ENCODE assay signal across 16 mouse cellular contexts in the genomic region with DNA sequence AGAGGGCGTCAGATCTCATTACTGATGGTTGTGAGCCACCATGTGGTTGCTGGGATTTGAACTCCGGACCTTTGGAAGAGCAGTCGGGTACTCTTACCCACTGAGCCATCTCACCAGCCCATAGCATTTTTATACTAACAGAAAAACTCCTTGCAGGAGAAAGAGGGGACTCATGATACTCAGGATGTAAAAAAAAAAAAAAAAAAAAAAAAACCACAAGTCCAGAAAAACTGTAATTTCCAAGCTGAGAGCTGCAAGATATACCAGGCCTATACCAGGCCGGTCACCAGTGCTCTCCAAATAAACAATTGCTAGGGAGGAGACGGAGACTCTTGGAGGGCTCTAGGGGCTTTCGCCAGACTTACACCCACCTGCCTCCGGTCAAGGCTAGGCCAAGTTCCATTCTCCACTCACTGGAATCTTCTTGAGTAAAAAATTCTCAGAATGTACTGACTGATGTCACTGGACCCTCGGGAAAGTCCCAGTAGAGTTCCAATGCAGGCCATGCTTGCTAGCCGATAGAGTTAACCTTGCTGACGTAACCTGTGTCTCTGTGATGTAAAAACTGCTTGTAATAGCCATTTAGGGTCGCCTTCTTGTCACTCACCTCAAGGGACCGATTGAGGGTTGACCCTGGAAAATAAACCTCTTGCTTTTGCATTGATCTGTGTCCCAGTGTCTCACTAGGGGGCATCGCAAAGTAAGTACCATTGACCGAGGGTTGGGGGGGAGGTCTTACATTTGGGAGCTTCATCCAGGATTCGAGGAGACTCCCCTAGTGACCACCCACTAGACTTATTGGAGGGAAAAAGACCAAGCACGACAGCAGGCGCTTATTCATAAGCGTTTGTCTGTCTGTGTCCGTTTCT. TPM values are rescaled to one million over a fixed set of nuclear protein-coding genes. Genes with fewer than 3 reads are reported as not detected.
DNase-seq lines count a peak whose midpoint lies in the region; ATAC-seq and TF ChIP-seq lines count a peak whose summit lies in the region.
"Had no signal": no experiment of that assay in that cellular context is flagged by ENCODE, and none has a peak within 500 bp of the region (broad histone marks: within the 10 kb centered on the region; RNA-seq: fewer than 3 reads in every experiment).

No protein-coding gene starts in this region.

- H3K4me2 ChIP-seq in liver, embryonic 14.5 days (ENCODE audit: low read depth), result no peak overlapping the region
- H3K4me2 ChIP-seq in kidney, embryonic 15.5 days, result no peak overlapping the region
- no peak overlapping the region for H3K4me2 ChIP-seq in intestine, embryonic 15.5 days (replicated peaks)
- H3K4me2 ChIP-seq: embryonic facial prominence, embryonic 13.5 days; forebrain, embryonic 12.5 days; midbrain, embryonic 15.5 days; neural tube, embryonic 13.5 days had no signal

- H3K4me1 ChIP-seq in liver, embryonic 14.5 days (replicated peaks; ENCODE audit: control insufficient read depth in 2 of 2, insufficient read depth in 2 of 2, low read length in 1 of 2), result no peaks in the 10 kb centered on the region
- H3K4me1 ChIP-seq in kidney, embryonic 15.5 days, result no peaks in the 10 kb centered on the region
- no peaks in the 10 kb centered on the region for H3K4me1 ChIP-seq in intestine, embryonic 15.5 days (replicated peaks)
- H3K4me1 ChIP-seq: embryonic facial prominence, embryonic 13.5 days; forebrain, embryonic 12.5 days; midbrain, embryonic 15.5 days; neural tube, embryonic 13.5 days had no signal

- WGBS in liver, embryonic 14.5 days (ENCODE audit: insufficient replicate concordance), result 63% methylated on average over 19 of the region's 19 CpGs
- WGBS in kidney, embryonic 15.5 days, result 80% methylated on average over 19 of the region's 19 CpGs
- WGBS in intestine, embryonic 15.5 days, result 77% methylated on average over 19 of the region's 19 CpGs

- H3K9me3 ChIP-seq in liver, embryonic 14.5 days (ENCODE audit: control insufficient read depth, low read length), result no peaks in the 10 kb centered on the region
- no peaks in the 10 kb centered on the region for H3K9me3 ChIP-seq in kidney, embryonic 15.5 days (replicated peaks)
- H3K9me3 ChIP-seq in intestine, embryonic 15.5 days, result no peaks in the 10 kb centered on the region
- H3K9me3 ChIP-seq: embryonic facial prominence, embryonic 13.5 days; forebrain, embryonic 12.5 days; midbrain, embryonic 15.5 days; neural tube, embryonic 13.5 days had no signal

- H3K27ac ChIP-seq in liver, embryonic 14.5 days, result no peak overlapping the region
- H3K27ac ChIP-seq in kidney, embryonic 15.5 days, result no peak overlapping the region
- no peak overlapping the region for H3K27ac ChIP-seq in intestine, embryonic 15.5 days
- H3K27ac ChIP-seq: embryonic facial prominence, embryonic 13.5 days; forebrain, embryonic 12.5 days; hindbrain, postnatal 0 days; layer of hippocampus, adult 2 months; midbrain, embryonic 15.5 days; neural tube, embryonic 13.5 days had no signal

- H3K36me3 ChIP-seq in liver, embryonic 14.5 days (replicated peaks; ENCODE audit: control insufficient read depth, insufficient read depth, low read depth), result no peaks in the 10 kb centered on the region
- no peaks in the 10 kb centered on the region for H3K36me3 ChIP-seq in kidney, embryonic 15.5 days
- H3K36me3 ChIP-seq in intestine, embryonic 15.5 days, result no peaks in the 10 kb centered on the region
- H3K36me3 ChIP-seq: embryonic facial prominence, embryonic 13.5 days; forebrain, embryonic 12.5 days; midbrain, embryonic 15.5 days; neural tube, embryonic 13.5 days had no signal

- peak overlapping the region in 1 of 2 experiments; percentile 18; a peak in 1 of 4 replicates for H3K4me3 ChIP-seq in liver, embryonic 14.5 days (ENCODE audit: insufficient read depth in 1 of 2, low read depth in 2 of 2, low read length in 2 of 2)
- H3K4me3 ChIP-seq in kidney, embryonic 15.5 days (replicated peaks), result no peak overlapping the region
- H3K4me3 ChIP-seq in intestine, embryonic 15.5 days (replicated peaks), result no peak overlapping the region
- H3K4me3 ChIP-seq: embryonic facial prominence, embryonic 13.5 days; forebrain, embryonic 12.5 days; layer of hippocampus, adult 2 months; midbrain, embryonic 15.5 days; neural tube, embryonic 13.5 days had no signal

- TF ChIP-seq CTCF in liver, embryonic 14.5 days (IDR thresholded peaks at IDR 0.05; ENCODE audit: low read depth), result 0 out of 2 replicates have a peak, but pooled peaks have one; percentile 6

- TF ChIP-seq EP300 in liver, embryonic 14.5 days (IDR thresholded peaks at IDR 0.05; ENCODE audit: low read depth), result no peak

- no peaks in the 10 kb centered on the region for H3K27me3 ChIP-seq in liver, embryonic 14.5 days (ENCODE audit: control insufficient read depth, insufficient read depth, low read length)
- H3K27me3 ChIP-seq in kidney, embryonic 15.5 days, result no peaks in the 10 kb centered on the region
- no peaks in the 10 kb centered on the region for H3K27me3 ChIP-seq in intestine, embryonic 15.5 days (replicated peaks)
- H3K27me3 ChIP-seq: forebrain, embryonic 12.5 days; midbrain, embryonic 15.5 days; neural tube, embryonic 13.5 days; Patski had no signal

- H3K9ac ChIP-seq in liver, embryonic 14.5 days (replicated peaks), result no peak overlapping the region
- H3K9ac ChIP-seq in kidney, embryonic 15.5 days, result no peak overlapping the region
- no peak overlapping the region for H3K9ac ChIP-seq in intestine, embryonic 15.5 days
- H3K9ac ChIP-seq: embryonic facial prominence, embryonic 13.5 days; forebrain, embryonic 12.5 days; midbrain, embryonic 15.5 days; neural tube, embryonic 13.5 days had no signal

- DNase-seq in 416B (ENCODE audit: low read depth) (peak; percentile 87), ZHBTc4 (ENCODE audit: low read depth, low spot score) (peak; percentile 77)
- no peak for DNase-seq in liver, embryonic 14.5 days (ENCODE audit: low read depth in 3 of 3, low spot score in 3 of 3)
- no peak for DNase-seq in ovary, adult 18-20 months (ENCODE audit: low spot score)
- no peak for DNase-seq in heart, adult 18-20 months
- DNase-seq: heart, postnatal 14 days had no signal

- ATAC-seq in CD4-positive, CD25-positive, alpha-beta regulatory T cell, adult 4 months, result peak; percentile 72
- ATAC-seq in liver, embryonic 14.5 days (ENCODE audit: insufficient read depth), result no peak
- no peak for ATAC-seq in kidney, embryonic 15.5 days (replicated peaks; ENCODE audit: low FRiP score)
- no peak for ATAC-seq in intestine, embryonic 15.5 days
- ATAC-seq: hindbrain, postnatal 0 days; midbrain, embryonic 15.5 days; Patski had no signal

RNA-seq across cellular contexts. Expression of a gene that starts 16.4 kb away (rescaled TPM):
- polyA plus RNA-seq in CD4-positive, CD25-positive, alpha-beta regulatory T cell, adult 4 months (2017; shearing (Covaris generic)), result 10 to 100 TPM; 44.9 to 53.6 TPM
- 3.8 and 5.8 TPM in 2 replicates for polyA plus RNA-seq in liver, embryonic 14.5 days (2012; rRNA removed)
- polyA plus RNA-seq in liver, embryonic 14.5 days (2014; fragmentation: Nextera tagmentation; extraction: Ambion mirVana), result 6.6 and 8.6 TPM in 2 replicates
- polyA plus RNA-seq in kidney, embryonic 15.5 days (2015; fragmentation: Nextera tagmentation; extraction: Ambion mirVana), result 21.2 and 24.6 TPM in 2 replicates
- total RNA-seq in heart, adult 18-20 months (2021), result 1 to 10 TPM; 2.4 to 3.1 TPM
- polyA plus RNA-seq in intestine, embryonic 15.5 days (2015; fragmentation: Nextera tagmentation; extraction: Ambion mirVana), result 13.3 and 16.0 TPM in 2 replicates

Comparison
In these comparisons a context has a peak if more than half of its experiments do, and no peak if none do; other contexts are left out.
1. DNase-seq: peak in 416B (single experiment) and ZHBTc4 (single experiment); none in liver, embryonic 14.5 days (0 of 3), ovary, adult 18-20 months (single experiment) and heart, adult 18-20 months (0 of 2).